Mouse (Mus musculus) liver, embryonic 14.5 days (tissue): ENCODE data around the gene Spen.

ENCODE experiments used
- CTCF ChIP-seq: IDR thresholded peaks from 2 replicates; pipeline ENCODE4 v1.5.1; 2016; ENCODE audit warnings: antibody characterized with exemption, low read depth, control low read depth
- EP300 ChIP-seq: IDR thresholded peaks from 2 replicates; pipeline ENCODE4 v1.6.1; 2016; ENCODE audit warnings: antibody characterized with exemption, low read depth

DNA sequence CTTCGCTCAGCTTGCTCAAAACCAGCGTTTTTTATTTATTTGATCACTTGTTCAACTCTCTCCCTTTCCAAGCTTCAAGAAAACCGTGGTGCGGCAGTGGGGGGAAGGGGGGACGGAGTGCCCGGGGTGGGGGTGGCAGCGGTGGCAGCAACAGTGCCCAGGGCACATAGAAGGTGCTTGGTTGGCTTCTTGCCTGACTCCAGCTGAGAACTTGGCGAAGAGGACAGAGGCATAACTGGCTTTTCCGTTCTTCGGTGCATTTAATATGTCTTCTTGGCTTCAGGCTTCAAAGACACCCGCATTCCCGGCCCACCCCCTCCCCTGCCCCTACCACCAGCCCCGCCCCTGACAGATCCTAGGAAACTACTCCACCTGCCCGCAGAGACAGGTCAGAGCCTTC, 105.7 kb downstream of the Spen start:
- no peak for TF ChIP-seq CTCF
- TF ChIP-seq EP300, result no peak
